Mouse (Mus musculus): ENCODE measurements around the gene Pip4k2b. TPM values are rescaled to one million over a fixed set of nuclear protein-coding genes. Genes with fewer than 3 reads are reported as not detected.

Pip4k2b gene
- total and polyA plus RNA-seq, 2 experiments from 2014 or later: 5.2 to 166 TPM

DNA sequence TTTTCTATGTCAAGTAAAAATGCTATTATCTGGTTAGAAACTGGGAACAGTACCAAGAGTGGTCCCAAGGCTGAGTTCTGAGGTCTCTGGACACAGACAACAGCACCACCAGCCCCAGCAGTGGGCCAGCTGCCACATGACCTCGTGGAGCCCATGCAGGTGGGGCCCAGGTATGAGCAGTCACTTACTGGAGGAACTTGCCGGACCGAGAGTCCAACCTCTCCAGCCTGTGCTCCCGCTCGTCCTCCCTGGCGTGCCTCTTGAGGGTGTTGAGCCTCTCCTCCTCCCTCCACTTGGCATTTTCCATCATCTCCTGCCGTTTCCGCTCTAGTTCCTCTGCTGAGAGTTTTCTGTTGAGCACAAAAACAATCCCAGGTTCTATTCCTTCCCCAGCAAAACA is 3.3 kb upstream of the Pip4k2b start:
- no peak overlapping the region for H3K4me3 ChIP-seq (ENCODE audit: low read depth, low read length)
- ATAC-seq (ENCODE audit: low FRiP score): no peak
- no peak overlapping the region for H3K4me2 ChIP-seq (ENCODE audit: low read depth, low read length, poor library complexity, severe bottlenecking)
- DNase-seq (ENCODE audit: low spot score): no peak
- no peak for TF ChIP-seq CTCF (IDR thresholded peaks at IDR 0.05)
- peaks cover 37% of the 10 kb centered on the region for H3K36me3 ChIP-seq (ENCODE audit: insufficient read depth, low read length)
- H3K9me3 ChIP-seq (ENCODE audit: low read length): no peaks in the 10 kb centered on the region
- no peak overlapping the region for H3K9ac ChIP-seq (replicated peaks; ENCODE audit: low read length, poor library complexity, severe bottlenecking)
- H3K27me3 ChIP-seq (ENCODE audit: insufficient read depth, low read length): no peaks in the 10 kb centered on the region
- 91% methylated on average over 8 of the region's 8 CpGs for WGBS
- H3K27ac ChIP-seq (ENCODE audit: low read depth, low read length): no peak overlapping the region
- peaks cover 9% of the 10 kb centered on the region for H3K4me1 ChIP-seq (ENCODE audit: insufficient read depth, low read length)

DNA sequence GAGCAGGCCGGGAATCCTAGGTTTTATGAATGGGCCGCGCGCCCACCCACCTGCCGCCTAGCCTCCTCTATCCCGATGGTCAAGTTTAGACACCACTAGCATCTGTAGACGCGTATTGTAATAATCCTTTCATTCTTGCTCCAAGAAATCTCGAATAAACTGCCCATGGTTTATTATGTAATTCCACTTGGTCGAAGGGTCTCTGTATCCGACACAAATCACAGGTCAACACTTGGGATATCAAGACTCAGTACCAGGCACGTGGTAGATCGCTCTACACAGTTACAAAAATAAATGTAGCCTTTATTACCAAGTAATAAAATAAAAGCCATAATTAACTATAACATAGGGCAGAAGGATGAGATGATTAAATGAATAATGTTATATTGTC is 822 bp upstream of the Pip4k2b start:
- no peak for TF ChIP-seq CTCF (IDR thresholded peaks at IDR 0.05)
- ATAC-seq (ENCODE audit: low FRiP score) (no peak), DNase-seq (ENCODE audit: low spot score) (no peak)
- Histone ChIP-seq H3K4me3 (ENCODE audit: low read depth, low read length) (peak overlapping the region; percentile 71; the same call in 1 of the 2 replicates), H3K9ac (replicated peaks; ENCODE audit: low read length, poor library complexity, severe bottlenecking) (no peak overlapping the region), H3K4me1 (ENCODE audit: insufficient read depth, low read length) (peaks cover 17% of the 10 kb centered on the region), H3K36me3 (ENCODE audit: insufficient read depth, low read length) (peaks cover 19% of the 10 kb centered on the region; the same call in 1 of the 2 replicates), H3K9me3 (ENCODE audit: low read length) (no peaks in the 10 kb centered on the region), H3K27ac (ENCODE audit: low read depth, low read length) (0 out of 2 replicates have a peak overlapping the region, but pooled peaks have one; percentile 99), H3K4me2 (ENCODE audit: low read depth, low read length, poor library complexity, severe bottlenecking) (peak overlapping the region; percentile 77), H3K27me3 (ENCODE audit: insufficient read depth, low read length) (no peaks in the 10 kb centered on the region)
- WGBS: 8% methylated on average over 13 of the region's 13 CpGs

DNA sequence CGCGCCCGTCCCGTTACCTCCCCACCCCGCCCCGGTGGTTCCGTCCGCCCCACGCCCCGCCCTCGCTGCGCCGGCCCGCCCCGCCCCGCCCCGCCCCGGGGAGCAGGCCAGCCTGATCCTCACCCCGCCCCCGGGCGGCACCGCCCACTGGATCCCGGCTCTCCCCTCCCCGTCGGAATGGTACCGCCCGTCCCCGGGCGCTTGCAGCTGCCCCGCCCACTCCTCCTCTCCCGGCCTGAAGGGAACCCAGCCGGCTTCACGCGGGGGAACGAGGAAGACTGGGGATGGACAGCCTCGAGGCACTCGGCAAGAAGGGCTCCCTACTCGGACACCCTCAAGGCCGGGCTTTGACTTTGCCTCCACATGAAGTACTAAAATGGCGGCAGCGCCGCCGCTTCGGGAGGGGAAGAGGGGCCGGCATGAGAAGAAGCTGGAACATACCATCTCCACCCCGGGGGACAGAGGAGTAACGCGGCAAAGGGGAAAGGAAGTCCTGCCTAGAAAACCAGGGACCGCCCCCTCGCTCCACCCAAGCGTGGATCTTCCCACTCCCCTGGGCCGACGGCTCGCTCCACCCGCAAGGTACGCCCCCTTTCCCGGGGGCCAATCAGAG is 320 bp upstream of the Pip4k2b start:
- peak; percentile 100 for DNase-seq (ENCODE audit: low spot score)
- peaks cover 15% of the 10 kb centered on the region; the same call in 1 of the 2 replicates for H3K36me3 ChIP-seq (ENCODE audit: insufficient read depth, low read length)
- H3K27me3 ChIP-seq (ENCODE audit: insufficient read depth, low read length): no peaks in the 10 kb centered on the region
- under 1% methylated on average over 33 of the region's 57 CpGs for WGBS
- peak overlapping the region; percentile 71 for H3K4me3 ChIP-seq (ENCODE audit: low read depth, low read length)
- H3K4me1 ChIP-seq (ENCODE audit: insufficient read depth, low read length): peaks cover 17% of the 10 kb centered on the region
- H3K27ac ChIP-seq (ENCODE audit: low read depth, low read length): peak overlapping the region; percentile 99
- TF ChIP-seq CTCF (IDR thresholded peaks at IDR 0.05): no peak; the same call in 1 of the 2 replicates
- peak overlapping the region; percentile 92 for H3K9ac ChIP-seq (replicated peaks; ENCODE audit: low read length, poor library complexity, severe bottlenecking)
- peak overlapping the region; percentile 77 for H3K4me2 ChIP-seq (ENCODE audit: low read depth, low read length, poor library complexity, severe bottlenecking)
- no peaks in the 10 kb centered on the region for H3K9me3 ChIP-seq (ENCODE audit: low read length)
- ATAC-seq (ENCODE audit: low FRiP score): peak; percentile 94

DNA sequence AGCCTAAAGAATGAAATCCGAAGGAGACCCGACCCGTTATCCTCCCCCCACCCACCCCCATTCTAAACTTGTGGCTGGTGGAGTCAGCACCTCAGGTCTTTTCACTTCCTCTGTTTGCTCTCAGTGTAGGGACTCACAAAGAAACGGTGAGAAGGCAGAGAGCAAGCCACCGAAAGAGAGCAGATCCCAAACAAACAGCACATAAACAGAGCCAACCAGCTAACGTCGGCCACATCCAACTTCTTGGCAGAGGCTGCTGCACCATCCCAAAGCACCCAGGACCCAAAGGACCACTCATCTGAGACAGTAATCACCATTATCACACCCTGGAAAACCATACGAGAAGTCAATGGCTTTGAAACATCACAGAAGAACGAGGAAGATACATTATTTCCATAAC is 1.1 kb downstream of the Pip4k2b start:
- H3K36me3 ChIP-seq (ENCODE audit: insufficient read depth, low read length): peaks cover 11% of the 10 kb centered on the region; the same call in 1 of the 2 replicates
- no peaks in the 10 kb centered on the region for H3K9me3 ChIP-seq (ENCODE audit: low read length)
- DNase-seq (ENCODE audit: low spot score): no peak
- TF ChIP-seq CTCF (IDR thresholded peaks at IDR 0.05): no peak
- peak overlapping the region; percentile 99; the same call in 1 of the 2 replicates for H3K27ac ChIP-seq (ENCODE audit: low read depth, low read length)
- no peaks in the 10 kb centered on the region for H3K27me3 ChIP-seq (ENCODE audit: insufficient read depth, low read length)
- peak overlapping the region; percentile 92 for H3K9ac ChIP-seq (replicated peaks; ENCODE audit: low read length, poor library complexity, severe bottlenecking)
- H3K4me2 ChIP-seq (ENCODE audit: low read depth, low read length, poor library complexity, severe bottlenecking): peak overlapping the region; percentile 77
- 26% methylated on average over 9 of the region's 9 CpGs for WGBS
- H3K4me1 ChIP-seq (ENCODE audit: insufficient read depth, low read length): peaks cover 17% of the 10 kb centered on the region
- peak overlapping the region; percentile 71 for H3K4me3 ChIP-seq (ENCODE audit: low read depth, low read length)
- ATAC-seq (ENCODE audit: low FRiP score): no peak

DNA sequence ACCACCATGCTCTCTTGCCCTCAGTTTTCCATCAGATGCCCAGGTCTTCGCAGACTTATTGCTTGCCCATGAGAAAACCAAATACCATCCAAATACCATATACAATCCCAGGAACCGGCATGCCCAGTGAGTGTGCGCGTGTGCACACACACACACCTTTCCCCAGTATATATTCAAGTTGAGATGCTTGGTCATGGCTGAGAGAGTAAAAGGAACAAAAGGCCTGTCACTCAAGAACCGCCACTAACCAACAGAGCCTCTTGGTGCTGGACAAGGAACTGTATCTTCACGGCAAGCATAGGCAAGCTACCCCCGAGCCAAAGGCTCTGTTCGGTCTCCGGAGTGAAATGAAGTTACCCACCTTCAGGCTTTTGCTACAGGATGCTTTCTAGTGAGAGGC is 1.9 kb downstream of the Pip4k2b start:
- no peaks in the 10 kb centered on the region for H3K9me3 ChIP-seq (ENCODE audit: low read length)

DNA sequence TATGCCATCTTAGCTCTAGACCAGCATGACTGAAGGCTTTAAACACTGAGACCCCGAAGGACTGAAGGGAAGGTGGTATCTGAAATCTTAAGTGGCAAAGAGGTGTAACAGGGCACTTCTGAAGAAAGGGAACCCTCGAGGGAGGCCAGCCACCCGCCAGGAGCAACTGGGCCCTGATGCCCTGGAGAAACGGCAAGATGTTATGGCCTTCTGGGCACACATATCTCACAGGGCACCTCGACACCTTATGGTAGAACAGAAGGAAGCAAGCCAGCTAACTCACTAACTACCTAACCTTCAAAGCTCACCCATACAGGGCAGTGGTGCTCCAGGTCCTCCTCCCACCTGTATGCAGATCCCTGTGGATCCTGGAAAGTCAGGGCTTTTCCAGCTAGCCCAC is 2.3 kb downstream of the Pip4k2b start:
- Histone ChIP-seq H3K27ac (ENCODE audit: low read depth, low read length) (no peak overlapping the region), H3K4me2 (ENCODE audit: low read depth, low read length, poor library complexity, severe bottlenecking) (peak overlapping the region; percentile 77; the same call in 1 of the 2 replicates), H3K9ac (replicated peaks; ENCODE audit: low read length, poor library complexity, severe bottlenecking) (no peak overlapping the region), H3K4me3 (ENCODE audit: low read depth, low read length) (0 out of 2 replicates have a peak overlapping the region, but pooled peaks have one; percentile 8), H3K4me1 (ENCODE audit: insufficient read depth, low read length) (peaks cover 17% of the 10 kb centered on the region), H3K27me3 (ENCODE audit: insufficient read depth, low read length) (no peaks in the 10 kb centered on the region), H3K9me3 (ENCODE audit: low read length) (no peaks in the 10 kb centered on the region), H3K36me3 (ENCODE audit: insufficient read depth, low read length) (peaks cover 4% of the 10 kb centered on the region; the same call in 1 of the 2 replicates)
- no peak for TF ChIP-seq CTCF (IDR thresholded peaks at IDR 0.05)
- ATAC-seq (ENCODE audit: low FRiP score) (no peak), DNase-seq (ENCODE audit: low spot score) (no peak)
- 95% methylated on average over 5 of the region's 5 CpGs for WGBS

More for the DNA sequence above, 1.9 kb downstream of the Pip4k2b start:
- 60% methylated on average over 9 of the region's 9 CpGs for WGBS
- Histone ChIP-seq H3K4me3 (ENCODE audit: low read depth, low read length) (peak overlapping the region; percentile 71; the same call in 1 of the 2 replicates), H3K4me1 (ENCODE audit: insufficient read depth, low read length) (peaks cover 17% of the 10 kb centered on the region), H3K27me3 (ENCODE audit: insufficient read depth, low read length) (no peaks in the 10 kb centered on the region), H3K9ac (replicated peaks; ENCODE audit: low read length, poor library complexity, severe bottlenecking) (peak overlapping the region; percentile 92; the same call in 1 of the 2 replicates), H3K4me2 (ENCODE audit: low read depth, low read length, poor library complexity, severe bottlenecking) (peak overlapping the region; percentile 77), H3K27ac (ENCODE audit: low read depth, low read length) (no peak overlapping the region), H3K36me3 (ENCODE audit: insufficient read depth, low read length) (peaks cover 6% of the 10 kb centered on the region; the same call in 1 of the 2 replicates)
- TF ChIP-seq CTCF (IDR thresholded peaks at IDR 0.05): no peak
- ATAC-seq (ENCODE audit: low FRiP score) (no peak), DNase-seq (ENCODE audit: low spot score) (no peak)
